Mouse (Mus musculus): Measurements from ENCODE around the gene Il27ra. TPM values are rescaled to one million over a fixed set of nuclear protein-coding genes. Genes with fewer than 3 reads are reported as not detected.

Il27ra gene
- total and polyA plus RNA-seq, 2 experiments from 2014 or later: 2.6 to 3.9 TPM

DNA sequence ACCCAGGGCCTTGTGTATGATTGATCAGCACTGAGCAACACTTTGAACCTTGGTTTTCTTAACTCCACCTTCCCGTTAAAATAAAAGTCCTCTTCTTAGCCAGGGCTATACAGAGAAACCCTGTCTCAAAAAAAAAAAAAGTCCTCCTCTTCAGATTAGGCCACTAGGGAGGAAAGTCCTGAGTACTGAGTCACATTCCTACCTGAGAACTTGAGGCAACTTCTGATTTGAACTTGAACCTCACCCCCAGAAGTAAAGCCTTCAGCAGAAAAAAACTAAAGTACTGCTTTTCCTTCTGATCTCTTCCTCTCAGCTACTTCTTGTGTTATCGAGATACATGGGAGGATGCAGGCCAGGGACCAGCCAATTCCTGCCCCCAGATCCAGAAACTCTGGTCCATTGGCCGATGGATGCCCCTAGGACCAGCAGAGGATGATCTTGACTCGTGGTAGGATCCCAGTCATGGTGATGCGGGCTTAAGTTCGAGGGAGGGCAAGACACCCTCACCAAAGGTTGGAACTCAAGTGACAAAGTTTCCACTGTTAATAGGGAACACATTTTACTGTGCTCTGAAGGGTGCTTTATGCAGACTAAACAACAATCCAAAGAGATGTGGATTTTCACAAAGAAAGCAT lies 38.7 kb downstream of the Il27ra start:
- 69% methylated on average over 6 of the region's 6 CpGs for WGBS
- no peaks in the 10 kb centered on the region for H3K27me3 ChIP-seq (ENCODE audit: control insufficient read depth, insufficient read depth, low read length)

GRCm38 (mm10) chr8:84002957-84003611 lies 39.3 kb downstream of the Il27ra start:
- no peak for DNase-seq (ENCODE audit: low spot score)
- Histone ChIP-seq H3K36me3 (replicated peaks; ENCODE audit: control insufficient read depth, insufficient read depth, low read length) (peaks cover 21% of the 10 kb centered on the region; the same call in 1 of the 2 replicates), H3K27ac (ENCODE audit: low read depth) (no peak overlapping the region), H3K4me1 (ENCODE audit: control insufficient read depth, insufficient read depth) (peaks cover 20% of the 10 kb centered on the region; the same call in 1 of the 2 replicates), H3K4me2 (ENCODE audit: low read depth, low read length) (no peak overlapping the region), H3K9ac (replicated peaks; ENCODE audit: low read depth, low read length) (no peak overlapping the region), H3K9me3 (replicated peaks; ENCODE audit: control insufficient read depth, low read length) (no peaks in the 10 kb centered on the region), H3K27me3 (ENCODE audit: control insufficient read depth, insufficient read depth, low read length) (no peaks in the 10 kb centered on the region), H3K4me3 (ENCODE audit: low read depth, low read length) (no peak overlapping the region)
- TF ChIP-seq CTCF (IDR thresholded peaks at IDR 0.05; ENCODE audit: low read depth): no peak
- TF ChIP-seq EP300 (IDR thresholded peaks at IDR 0.05; ENCODE audit: low read depth): no peak
- no peak for ATAC-seq (ENCODE audit: insufficient read depth, low read depth)
- WGBS: 68% methylated on average over 12 of the region's 12 CpGs

More for the DNA sequence above, 38.7 kb downstream of the Il27ra start:
- H3K4me2 ChIP-seq (ENCODE audit: low read depth, low read length): peak overlapping the region; percentile 84
- TF ChIP-seq CTCF (IDR thresholded peaks at IDR 0.05; ENCODE audit: low read depth) (0 out of 2 replicates have a peak, but pooled peaks have one; percentile 7), EP300 (IDR thresholded peaks at IDR 0.05; ENCODE audit: low read depth) (no peak)
- H3K4me1 ChIP-seq (ENCODE audit: control insufficient read depth, insufficient read depth): peaks cover 20% of the 10 kb centered on the region; the same call in 1 of the 2 replicates
- no peak for DNase-seq (ENCODE audit: low spot score)
- H3K9ac ChIP-seq (replicated peaks; ENCODE audit: low read depth, low read length): peak overlapping the region; percentile 66; the same call in 1 of the 2 replicates
- peaks cover 21% of the 10 kb centered on the region; the same call in 1 of the 2 replicates for H3K36me3 ChIP-seq (replicated peaks; ENCODE audit: control insufficient read depth, insufficient read depth, low read length)
- no peak for ATAC-seq (ENCODE audit: insufficient read depth, low read depth)
- H3K4me3 ChIP-seq (ENCODE audit: low read depth, low read length): peak overlapping the region; percentile 58; the same call in 1 of the 2 replicates
- no peak overlapping the region for H3K27ac ChIP-seq (ENCODE audit: low read depth)
- H3K9me3 ChIP-seq (replicated peaks; ENCODE audit: control insufficient read depth, low read length): no peaks in the 10 kb centered on the region

GRCm38 (mm10) chr8:84001281-84002000 lies 40.9 kb downstream of the Il27ra start, which contains the start of gene 1700067K01Rik:
TSS of gene 1700067K01Rik (plus strand) at chr8:84001502.
- Histone ChIP-seq H3K4me1 (ENCODE audit: control insufficient read depth, insufficient read depth) (peaks cover 22% of the 10 kb centered on the region; the same call in 1 of the 2 replicates), H3K27ac (ENCODE audit: low read depth) (no peak within 1 kb of the TSS), H3K4me2 (ENCODE audit: low read depth, low read length) (no peak within 1 kb of the TSS), H3K4me3 (ENCODE audit: low read depth, low read length) (no peak within 1 kb of the TSS), H3K9ac (replicated peaks; ENCODE audit: low read depth, low read length) (no peak within 1 kb of the TSS), H3K9me3 (replicated peaks; ENCODE audit: control insufficient read depth, low read length) (no peaks in the 10 kb centered on the region), H3K36me3 (replicated peaks; ENCODE audit: control insufficient read depth, insufficient read depth, low read length) (peaks cover 21% of the 10 kb centered on the region; the same call in 1 of the 2 replicates), H3K27me3 (ENCODE audit: control insufficient read depth, insufficient read depth, low read length) (no peaks in the 10 kb centered on the region)
- 58% methylated on average over 56 of the region's 61 CpGs for WGBS
- no peak for ATAC-seq (ENCODE audit: insufficient read depth, low read depth)
- DNase-seq (ENCODE audit: low spot score): no peak
- TF ChIP-seq CTCF (IDR thresholded peaks at IDR 0.05; ENCODE audit: low read depth): no peak
- no peak for TF ChIP-seq EP300 (IDR thresholded peaks at IDR 0.05; ENCODE audit: low read depth)

- H3K27me3 ChIP-seq (ENCODE audit: control insufficient read depth, insufficient read depth, low read length): no peaks in the 10 kb centered on the region
- TF ChIP-seq CTCF (IDR thresholded peaks at IDR 0.05; ENCODE audit: low read depth) (no peak), EP300 (IDR thresholded peaks at IDR 0.05; ENCODE audit: low read depth) (no peak)
- H3K36me3 ChIP-seq (replicated peaks; ENCODE audit: control insufficient read depth, insufficient read depth, low read length): peaks cover 26% of the 10 kb centered on the region
- H3K9me3 ChIP-seq (replicated peaks; ENCODE audit: control insufficient read depth, low read length): no peaks in the 10 kb centered on the region
- ATAC-seq (ENCODE audit: insufficient read depth, low read depth) (no peak), DNase-seq (ENCODE audit: low spot score) (no peak)
- H3K27ac ChIP-seq (ENCODE audit: low read depth): no peak overlapping the region
- no peak overlapping the region for H3K4me3 ChIP-seq (ENCODE audit: low read depth, low read length)
- no peak overlapping the region for H3K4me2 ChIP-seq (ENCODE audit: low read depth, low read length)
- 93% methylated on average over 2 of the region's 2 CpGs for WGBS
- H3K9ac ChIP-seq (replicated peaks; ENCODE audit: low read depth, low read length): no peak overlapping the region
- peaks cover 23% of the 10 kb centered on the region; the same call in 1 of the 2 replicates for H3K4me1 ChIP-seq (ENCODE audit: control insufficient read depth, insufficient read depth)
Measured at GRCm38 (mm10) chr8:83999825-84000224, 42.6 kb downstream of the Il27ra start.

- TF ChIP-seq CTCF (IDR thresholded peaks at IDR 0.05; ENCODE audit: low read depth) (no peak), EP300 (IDR thresholded peaks at IDR 0.05; ENCODE audit: low read depth) (no peak)
- H3K4me2 ChIP-seq (ENCODE audit: low read depth, low read length): peak overlapping the region; percentile 71
- H3K27me3 ChIP-seq (ENCODE audit: control insufficient read depth, insufficient read depth, low read length): no peaks in the 10 kb centered on the region
- H3K27ac ChIP-seq (ENCODE audit: low read depth): no peak overlapping the region
- peaks cover 31% of the 10 kb centered on the region for H3K36me3 ChIP-seq (replicated peaks; ENCODE audit: control insufficient read depth, insufficient read depth, low read length)
- DNase-seq (ENCODE audit: low spot score) (no peak), ATAC-seq (ENCODE audit: insufficient read depth, low read depth) (no peak)
- WGBS: 64% methylated on average over 16 of the region's 16 CpGs
- H3K4me1 ChIP-seq (ENCODE audit: control insufficient read depth, insufficient read depth): peaks cover 20% of the 10 kb centered on the region; the same call in 1 of the 2 replicates
- H3K9me3 ChIP-seq (replicated peaks; ENCODE audit: control insufficient read depth, low read length): no peaks in the 10 kb centered on the region
- peak overlapping the region; percentile 61 for H3K4me3 ChIP-seq (ENCODE audit: low read depth, low read length)
- H3K9ac ChIP-seq (replicated peaks; ENCODE audit: low read depth, low read length): peak overlapping the region; percentile 35; the same call in 1 of the 2 replicates
Measured at GRCm38 (mm10) chr8:83999057-83999705, 43.2 kb downstream of the Il27ra start.
